Mouse (Mus musculus): ENCODE measurements around the gene Pla2g7.
A peak's percentile ranks its signal among the peaks of the same experiment; 100 is the strongest.

Gene Pla2g7

GRCm38 (mm10) chr17:43580456-43580855 lies 12.6 kb downstream of the Pla2g7 start:
- DNase-seq (ENCODE audit: low spot score), result no peak

GRCm38 (mm10) chr17:43581012-43581467 lies 13.1 kb downstream of the Pla2g7 start:
- DNase-seq (ENCODE audit: low spot score), result no peak

GRCm38 (mm10) chr17:43584771-43585170 lies 16.9 kb downstream of the Pla2g7 start:
- DNase-seq (ENCODE audit: low spot score), result no peak

- DNase-seq (ENCODE audit: low spot score), result no peak
These were observed 19.4 kb downstream of the Pla2g7 start for GRCm38 (mm10) chr17:43587278-43587677.

- DNase-seq (ENCODE audit: low spot score), result no peak
These were observed 21.9 kb downstream of the Pla2g7 start for GRCm38 (mm10) chr17:43589750-43590149.

GRCm38 (mm10) chr17:43590531-43590930 lies 22.6 kb downstream of the Pla2g7 start:
- no peak for DNase-seq (ENCODE audit: low spot score)

GRCm38 (mm10) chr17:43592296-43593291 lies 24.7 kb downstream of the Pla2g7 start:
- no peak for DNase-seq (ENCODE audit: low spot score)

GRCm38 (mm10) chr17:43597742-43598141 lies 29.8 kb downstream of the Pla2g7 start:
- no peak for DNase-seq (ENCODE audit: low spot score)

- no peak for DNase-seq (ENCODE audit: low spot score)
These were observed 30.8 kb downstream of the Pla2g7 start for GRCm38 (mm10) chr17:43598706-43599105.

GRCm38 (mm10) chr17:43606704-43607103 lies 38.8 kb downstream of the Pla2g7 start:
- peak; percentile 78 for DNase-seq (ENCODE audit: low spot score)

- DNase-seq (ENCODE audit: low spot score), result peak; percentile 65
These were observed 43.7 kb downstream of the Pla2g7 start for GRCm38 (mm10) chr17:43611586-43611985.

GRCm38 (mm10) chr17:43612221-43612620 lies 44.3 kb downstream of the Pla2g7 start:
- DNase-seq (ENCODE audit: low spot score), result no peak

- DNase-seq (ENCODE audit: low spot score), result no peak
These were observed 51.3 kb downstream of the Pla2g7 start for GRCm38 (mm10) chr17:43619156-43619555.

GRCm38 (mm10) chr17:43622076-43622475 lies 54.2 kb downstream of the Pla2g7 start:
- no peak for DNase-seq (ENCODE audit: low spot score)

- no peak for DNase-seq (ENCODE audit: low spot score)
These were observed 60.3 kb downstream of the Pla2g7 start for GRCm38 (mm10) chr17:43628246-43628645.

- no peak for DNase-seq (ENCODE audit: low spot score)
These were observed 61.2 kb downstream of the Pla2g7 start for GRCm38 (mm10) chr17:43629026-43629495.

- no peak for DNase-seq (ENCODE audit: low spot score)
These were observed 61.9 kb downstream of the Pla2g7 start, which contains the start of gene Tdrd6 for GRCm38 (mm10) chr17:43629496-43630426. Gene Tdrd6 (minus strand): TSS chr17:43630299.

- DNase-seq (ENCODE audit: low spot score), result no peak
These were observed 62.5 kb downstream of the Pla2g7 start for GRCm38 (mm10) chr17:43630427-43630760.

GRCm38 (mm10) chr17:43637146-43637545 lies 69.2 kb downstream of the Pla2g7 start:
- DNase-seq (ENCODE audit: low spot score), result no peak

- no peak for DNase-seq (ENCODE audit: low spot score)
These were observed 72.9 kb downstream of the Pla2g7 start for GRCm38 (mm10) chr17:43640825-43641224.

- no peak for DNase-seq (ENCODE audit: low spot score)
These were observed 75.3 kb downstream of the Pla2g7 start for GRCm38 (mm10) chr17:43643191-43643590.

GRCm38 (mm10) chr17:43644375-43644774 lies 76.5 kb downstream of the Pla2g7 start:
- DNase-seq (ENCODE audit: low spot score), result no peak

Measured in layer of hippocampus, adult 11-12 months (tissue).